Mouse (Mus musculus): Measurements from ENCODE around the gene Cyp4x1.

Gene Cyp4x1

DNA sequence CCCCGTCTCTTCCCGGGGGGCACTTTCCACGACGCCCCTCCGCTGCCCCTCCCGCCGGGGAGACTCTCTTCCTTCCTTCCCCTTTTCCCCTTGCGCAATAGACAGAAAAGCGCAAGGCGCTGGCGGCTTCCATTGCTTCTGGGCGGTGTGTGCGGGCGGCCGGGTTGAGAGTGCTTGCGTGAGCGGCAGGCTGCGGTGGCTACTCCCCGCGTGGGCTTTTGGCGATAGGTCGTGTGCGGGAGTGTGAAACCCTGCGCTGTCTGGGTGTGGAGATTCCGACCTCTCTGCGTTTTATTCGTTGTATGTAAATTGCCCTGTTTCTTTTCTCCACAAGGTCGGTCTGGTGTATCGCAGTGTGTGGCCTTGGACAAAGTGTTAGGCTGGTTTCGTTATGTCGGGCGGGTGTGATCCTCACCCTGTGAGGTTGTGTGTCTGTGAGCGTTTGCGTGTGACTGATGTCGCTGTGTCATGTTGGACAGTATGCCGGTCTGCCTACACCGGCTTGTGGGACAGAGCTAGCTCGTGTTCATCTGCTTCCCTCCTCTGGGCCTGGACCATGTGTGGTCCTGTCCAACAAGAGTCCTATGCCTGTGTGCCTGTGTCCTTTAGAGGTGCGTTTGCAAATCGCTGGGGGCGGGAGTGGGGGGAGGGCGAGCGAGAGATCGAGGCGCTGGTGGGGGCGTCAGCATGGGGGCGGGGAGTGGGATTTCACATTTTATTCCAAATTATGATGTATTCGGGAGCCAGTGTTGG, 77.0 kb downstream of the Cyp4x1 start:
- peak; percentile 63 for DNase-seq (ENCODE audit: low read depth, low spot score)

DNA sequence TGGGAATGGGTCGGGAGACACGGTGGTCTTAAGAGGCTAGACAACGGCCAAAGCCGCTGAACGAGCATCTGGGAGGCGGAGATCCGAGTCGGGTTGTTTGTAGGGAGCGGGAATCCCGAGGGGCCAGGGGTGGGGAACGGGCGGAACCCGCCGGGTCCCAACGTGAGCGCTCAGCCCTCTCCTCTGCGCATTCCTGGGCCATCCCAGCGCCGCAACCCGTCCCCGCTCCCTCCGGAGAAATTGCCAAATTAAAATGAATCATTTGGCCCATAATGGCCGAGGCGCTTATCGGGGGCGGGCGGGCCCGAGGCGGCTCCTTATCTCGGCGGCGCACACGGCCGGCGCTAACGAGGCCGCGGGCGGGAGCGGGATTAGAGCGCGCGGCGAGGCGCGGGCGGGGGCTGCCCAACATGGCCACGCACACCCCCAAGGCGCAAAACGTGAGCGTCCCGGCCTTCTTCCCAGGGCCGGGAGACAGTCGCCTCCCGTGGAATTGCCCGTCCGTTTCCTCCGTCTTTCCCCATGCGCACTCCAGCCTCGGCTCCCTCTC, 77.6 kb downstream of the Cyp4x1 start, which contains the start of gene Tal1:
TSS of gene Tal1 (plus strand) at position 56 of the 550 bp plus-strand sequence.
- no peak for DNase-seq (ENCODE audit: low read depth, low spot score)
